Mouse (Mus musculus) T-helper 1 cell (primary cell): ENCODE results near the gene 4930449I24Rik.
"Not testable (repeated sequence)": the region's sequence is repeated elsewhere in the genome, so short reads cannot be mapped to it uniquely, and the experiment has no call there.

Source experiments
- in situ Hi-C: fragments of 300-600 bp; cut with MboI, MseI; formaldehyde crosslinking; loops from one replicate; pipeline ENCODE4 v1.15.1; 2025; ENCODE audit warnings: high pct_unique_total_duplicates

The 4930449I24Rik gene

DNA sequence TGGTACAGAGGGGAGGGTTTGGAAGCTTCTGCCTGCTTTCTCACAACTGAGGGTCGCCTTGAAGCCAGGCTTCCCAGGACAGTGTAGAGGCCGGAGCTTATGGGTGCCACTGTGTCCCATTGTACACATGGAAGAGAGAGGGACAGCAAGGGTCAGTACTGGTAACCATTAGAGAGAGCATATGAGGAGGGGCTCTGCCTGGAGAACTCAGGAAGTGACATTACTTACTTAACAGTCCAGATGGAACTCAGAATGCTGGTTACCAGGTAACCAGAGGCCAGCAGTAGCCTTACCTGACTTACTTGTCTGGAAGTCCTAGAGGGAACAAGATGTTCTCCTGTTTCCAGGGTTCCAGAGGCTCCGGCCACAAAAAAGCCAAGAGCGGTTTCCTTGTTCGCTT lies at the start of gene 4930449I24Rik:
4930449I24Rik (plus strand) TSS at position 301 of the 400 bp plus-strand sequence.
- in situ Hi-C loops: not testable (repeated sequence)

DNA sequence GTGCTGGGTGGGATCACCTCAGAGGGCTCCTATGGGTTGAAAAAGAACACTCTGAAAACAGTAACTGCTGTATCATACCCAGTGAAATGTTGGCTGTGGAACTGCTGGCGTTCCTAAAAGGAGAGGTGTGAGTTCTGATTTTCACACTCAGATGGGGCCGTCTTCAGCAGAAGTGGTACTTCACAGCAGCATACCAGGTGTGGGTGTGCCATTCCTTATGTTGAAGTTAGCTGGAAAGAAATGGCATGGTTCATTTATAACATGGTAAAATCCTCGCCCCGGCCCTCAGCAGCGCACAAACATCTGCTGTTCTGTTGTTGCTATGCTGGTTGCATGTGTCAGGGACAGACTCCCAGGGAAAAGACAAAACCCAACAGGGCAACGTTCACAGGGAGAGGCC lies 48.6 kb upstream of the 4930449I24Rik start:
- in situ Hi-C loops: no loop called here

DNA sequence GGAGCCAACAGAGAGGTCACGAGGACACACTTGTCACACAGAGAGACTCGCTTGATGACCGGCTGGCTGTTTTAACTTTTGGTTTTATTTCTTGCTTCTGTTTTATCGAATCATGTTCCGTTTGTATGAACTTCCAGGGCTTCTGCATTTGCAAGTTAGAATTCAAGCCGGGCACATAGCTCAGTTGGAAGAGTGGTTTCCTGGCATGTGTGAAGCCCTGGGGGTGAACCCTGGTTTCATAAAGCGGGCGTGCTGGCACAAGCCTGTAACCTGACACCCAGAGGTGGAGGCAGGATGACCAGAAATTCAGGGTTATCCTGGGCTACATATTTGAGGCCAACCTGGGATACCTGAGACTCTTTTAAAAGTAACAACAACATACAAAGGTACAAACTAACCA lies 40.6 kb upstream of the 4930449I24Rik start:
- in situ Hi-C loops: no loop called here

DNA sequence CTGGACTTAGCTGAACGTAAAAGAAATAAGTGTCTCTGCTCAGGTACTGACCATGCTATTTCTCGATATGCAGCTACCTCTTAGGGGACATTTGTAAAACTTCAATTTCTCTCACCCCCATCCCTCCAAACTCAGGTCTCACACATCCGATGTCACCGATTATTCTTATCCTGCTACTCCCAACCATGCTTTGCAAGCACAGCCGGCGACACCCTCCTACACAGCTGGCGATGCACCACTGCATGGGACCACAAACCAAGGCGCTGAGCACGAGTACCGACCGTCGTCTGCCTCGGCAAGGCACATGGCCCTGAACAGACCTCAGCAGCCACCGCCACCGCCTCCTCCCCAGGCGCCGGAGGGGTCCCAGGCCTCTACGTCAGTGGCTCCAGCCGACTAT lies 35.5 kb upstream of the 4930449I24Rik start:
- in situ Hi-C loops: no loop called here

DNA sequence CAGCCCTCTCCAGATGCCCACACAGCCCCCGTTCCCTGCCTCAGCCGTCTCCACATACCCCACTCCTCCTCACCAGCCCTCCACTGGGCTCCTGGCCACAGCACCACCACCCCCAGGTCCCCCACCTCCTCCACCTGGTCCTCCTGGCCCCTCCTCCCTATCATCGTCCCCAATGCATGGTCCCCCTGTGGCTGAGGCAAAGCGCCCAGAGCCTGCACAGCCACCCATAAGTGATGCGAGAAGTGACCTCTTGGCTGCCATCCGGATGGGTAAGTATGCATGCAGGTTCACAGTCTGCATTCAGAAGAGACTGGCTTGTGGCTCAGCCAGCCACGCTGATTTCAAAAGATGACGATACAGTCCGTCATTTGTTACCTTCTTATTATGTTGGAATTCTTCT lies 33.9 kb upstream of the 4930449I24Rik start:
- in situ Hi-C loops: no loop called here

DNA sequence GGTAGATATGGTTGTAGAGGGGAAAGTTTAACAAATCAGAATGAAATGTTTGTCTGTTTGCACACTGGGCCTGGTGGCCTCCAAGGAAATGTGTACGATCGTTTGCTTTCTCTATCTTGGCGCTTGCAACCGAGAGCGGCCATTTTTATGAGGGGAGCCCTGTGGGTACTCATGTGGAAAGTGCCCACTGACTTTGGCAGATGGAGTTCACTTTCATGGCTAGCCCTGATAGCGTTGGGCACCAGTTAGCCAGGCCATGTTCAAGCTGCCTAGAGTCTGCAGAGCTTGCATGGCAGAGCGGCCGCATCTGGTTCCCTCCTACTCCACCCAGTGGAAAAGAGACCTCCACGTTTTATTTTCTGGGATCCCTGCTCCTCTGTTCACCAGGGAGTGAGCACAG lies 31.4 kb upstream of the 4930449I24Rik start:
- in situ Hi-C loops: no loop called here

DNA sequence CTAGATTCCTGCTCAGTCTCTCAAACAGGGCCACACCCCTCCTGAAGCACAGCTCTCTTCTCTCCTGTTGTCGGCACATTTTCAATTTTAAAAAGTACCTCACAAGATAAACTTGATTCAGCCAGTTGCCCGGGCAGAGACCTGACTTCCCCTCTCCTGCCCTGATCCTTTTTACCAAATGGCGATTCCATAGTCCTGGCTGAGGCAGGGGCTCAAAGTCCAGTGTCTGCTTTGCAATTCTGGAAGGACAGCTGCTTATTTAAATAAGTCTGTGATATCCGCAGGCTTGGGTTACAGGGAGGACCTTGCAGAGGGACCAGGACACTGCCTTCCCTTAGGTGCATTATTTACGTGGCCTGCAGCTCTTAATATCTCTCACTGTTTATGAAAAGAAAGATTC lies 30.9 kb upstream of the 4930449I24Rik start:
- in situ Hi-C loops: no loop called here

DNA sequence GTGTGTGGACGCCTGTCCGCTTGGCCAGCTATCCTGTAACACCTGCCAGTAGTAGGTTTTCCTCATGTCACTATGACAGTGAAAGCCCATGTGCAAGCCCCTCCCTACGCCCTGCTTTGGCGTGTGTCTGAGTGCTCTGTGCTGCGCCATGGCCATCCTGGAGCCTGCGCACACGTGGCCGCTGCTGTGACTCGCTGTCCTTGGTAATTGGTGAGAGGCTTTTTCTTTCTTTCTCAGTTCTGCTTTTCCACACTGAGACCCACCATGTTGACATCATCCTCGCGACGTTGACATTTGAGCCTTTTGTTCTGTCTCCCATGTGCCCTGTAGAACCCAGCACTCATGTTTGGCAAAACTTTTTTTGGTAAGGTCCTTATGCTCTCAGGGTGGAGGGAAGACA lies 30.4 kb upstream of the 4930449I24Rik start:
- in situ Hi-C loops: no loop called here

DNA sequence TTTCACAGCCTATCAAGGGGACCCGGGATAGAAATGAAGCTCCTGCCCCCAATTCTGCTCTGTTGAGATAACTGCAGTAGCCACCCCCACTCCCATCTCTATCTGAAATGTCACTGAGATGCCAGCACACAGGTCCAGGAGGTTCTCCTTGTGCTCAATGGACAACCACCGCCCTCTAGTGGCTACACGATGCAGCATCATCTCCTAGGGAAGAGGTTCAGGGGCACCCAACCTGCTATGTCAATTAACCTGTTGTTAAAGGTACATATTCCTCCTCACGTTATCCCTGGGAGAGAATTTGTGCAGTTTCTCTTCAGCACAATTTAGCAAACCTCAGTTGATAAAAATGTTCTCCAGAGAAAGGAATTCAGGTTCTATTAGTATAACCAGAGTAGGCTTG lies 22.6 kb upstream of the 4930449I24Rik start:
- in situ Hi-C loops: loop anchor here (5.0 kb wide), 1 partner anchor 297 kb away; no protein-coding TSS in a partner anchor

DNA sequence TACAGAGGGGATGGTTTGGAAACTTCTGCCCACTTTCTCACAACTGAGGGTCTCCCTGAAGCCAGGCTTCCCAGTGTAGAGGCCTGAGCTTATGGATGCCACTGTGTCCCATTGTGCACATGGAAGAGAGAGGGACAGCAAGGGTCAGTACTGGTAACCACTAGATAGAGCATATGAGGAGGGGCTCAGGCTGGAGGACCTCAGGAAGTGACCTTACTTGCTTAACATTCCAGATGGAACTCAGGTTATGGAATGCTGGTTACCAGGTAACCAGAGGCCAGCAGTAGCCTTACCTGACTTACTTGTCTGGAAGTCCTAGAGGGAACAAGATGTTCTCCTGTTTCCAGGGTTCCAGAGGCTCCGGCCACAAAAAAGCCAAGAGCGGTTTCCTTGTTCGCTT lies 20.5 kb upstream of the 4930449I24Rik start, which contains the start of gene Gm6408:
Gm6408 (plus strand) TSS at position 301 of the 400 bp plus-strand sequence.
- in situ Hi-C loops: loop anchor here (5.0 kb wide), 1 partner anchor 319 kb away; the partner anchor contains the start of gene Gm5565

DNA sequence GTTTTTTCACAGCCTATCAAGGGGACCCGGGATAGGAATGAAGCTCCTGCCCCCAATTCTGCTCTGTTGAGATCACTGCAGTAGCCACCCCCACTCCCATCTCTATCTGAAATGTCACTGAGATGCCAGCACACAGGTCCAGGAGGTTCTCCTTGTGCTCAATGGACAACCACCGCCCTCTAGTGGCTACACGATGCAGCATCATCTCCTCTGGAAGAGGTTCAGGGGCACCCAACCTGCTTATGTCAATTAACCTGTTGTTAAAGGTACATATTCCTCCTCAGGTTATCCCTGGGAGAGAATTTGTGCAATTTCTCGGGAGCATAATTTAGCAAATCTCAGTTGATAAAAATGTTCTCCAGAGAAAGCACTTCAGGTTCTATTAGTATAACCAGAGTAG lies 13.2 kb upstream of the 4930449I24Rik start:
- in situ Hi-C loops: not testable (repeated sequence)

DNA sequence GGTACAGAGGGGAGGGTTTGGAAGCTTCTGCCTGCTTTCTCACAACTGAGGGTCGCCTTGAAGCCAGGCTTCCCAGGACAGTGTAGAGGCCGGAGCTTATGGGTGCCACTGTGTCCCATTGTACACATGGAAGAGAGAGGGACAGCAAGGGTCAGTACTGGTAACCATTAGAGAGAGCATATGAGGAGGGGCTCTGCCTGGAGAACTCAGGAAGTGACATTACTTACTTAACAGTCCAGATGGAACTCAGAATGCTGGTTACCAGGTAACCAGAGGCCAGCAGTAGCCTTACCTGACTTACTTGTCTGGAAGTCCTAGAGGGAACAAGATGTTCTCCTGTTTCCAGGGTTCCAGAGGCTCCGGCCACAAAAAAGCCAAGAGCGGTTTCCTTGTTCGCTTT lies 11.1 kb upstream of the 4930449I24Rik start, which contains the start of gene Gm6370:
Gm6370 (plus strand) TSS at position 301 of the 400 bp plus-strand sequence.
- in situ Hi-C loops: not testable (repeated sequence)

DNA sequence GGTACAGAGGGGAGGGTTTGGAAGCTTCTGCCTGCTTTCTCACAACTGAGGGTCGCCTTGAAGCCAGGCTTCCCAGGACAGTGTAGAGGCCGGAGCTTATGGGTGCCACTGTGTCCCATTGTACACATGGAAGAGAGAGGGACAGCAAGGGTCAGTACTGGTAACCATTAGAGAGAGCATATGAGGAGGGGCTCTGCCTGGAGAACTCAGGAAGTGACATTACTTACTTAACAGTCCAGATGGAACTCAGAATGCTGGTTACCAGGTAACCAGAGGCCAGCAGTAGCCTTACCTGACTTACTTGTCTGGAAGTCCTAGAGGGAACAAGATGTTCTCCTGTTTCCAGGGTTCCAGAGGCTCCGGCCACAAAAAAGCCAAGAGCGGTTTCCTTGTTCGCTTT lies 11.6 kb downstream of the 4930449I24Rik start, which contains the start of gene Gm3402:
Gm3402 (plus strand) TSS at position 301 of the 400 bp plus-strand sequence.
- in situ Hi-C loops: not testable (repeated sequence)

DNA sequence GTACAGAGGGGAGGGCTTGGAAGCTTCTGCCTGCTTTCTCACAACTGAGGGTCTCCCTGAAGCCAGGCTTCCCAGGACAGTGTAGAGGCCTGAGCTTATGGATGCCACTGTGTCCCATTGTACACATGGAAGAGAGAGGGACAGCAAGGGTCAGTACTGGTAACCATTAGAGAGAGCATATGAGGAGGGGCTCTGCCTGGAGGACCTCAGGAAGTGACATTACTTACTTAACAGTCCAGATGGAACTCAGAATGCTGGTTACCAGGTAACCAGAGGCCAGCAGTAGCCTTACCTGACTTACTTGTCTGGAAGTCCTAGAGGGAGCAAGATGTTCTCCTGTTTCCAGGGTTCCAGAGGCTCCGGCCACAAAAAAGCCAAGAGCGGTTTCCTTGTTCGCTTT lies 23.3 kb downstream of the 4930449I24Rik start, which contains the start of gene Gm3404:
Gm3404 (plus strand) TSS at position 301 of the 400 bp plus-strand sequence.
- in situ Hi-C loops: not testable (repeated sequence)

DNA sequence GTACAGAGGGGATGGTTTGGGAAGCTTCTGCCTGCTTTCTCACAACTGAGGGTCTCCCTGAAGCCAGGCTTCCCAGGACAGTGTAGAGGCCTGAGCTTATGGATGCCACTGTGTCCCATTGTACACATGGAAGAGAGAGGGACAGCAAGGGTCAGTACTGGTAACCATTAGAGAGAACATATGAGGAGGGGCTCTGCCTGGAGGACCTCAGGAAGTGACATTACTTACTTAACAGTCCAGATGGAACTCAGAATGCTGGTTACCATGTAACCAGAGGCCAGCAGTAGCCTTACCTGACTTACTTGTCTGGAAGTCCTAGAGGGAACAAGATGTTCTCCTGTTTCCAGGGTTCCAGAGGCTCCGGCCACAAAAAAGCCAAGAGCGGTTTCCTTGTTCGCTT lies 35.1 kb downstream of the 4930449I24Rik start, which contains the start of gene Gm3409:
Gm3409 (plus strand) TSS at position 301 of the 400 bp plus-strand sequence.
- in situ Hi-C loops: not testable (repeated sequence)
